Mouse (Mus musculus) neutrophil, adult 59 days (primary cell): Measurements from ENCODE around the gene Phxr2. TPM values are rescaled to one million over a fixed set of nuclear protein-coding genes. Genes with fewer than 3 reads are reported as not detected.

Source experiments
- total RNA-seq, 2 experiments: library from RNA; stranded (reverse); gene quantifications; 1 replicate in 1 of 2; 2 replicates in 1 of 2; pipeline ENCODE4 v1.2.4; 2023

Gene Phxr2
- total RNA-seq: not detected

GRCm38 (mm10) chr10:99126225-99126624 is at the start of gene Phxr2:
Phxr2 (minus strand) TSS chr10:99126325.

GRCm38 (mm10) chr10:99107964-99108363 is 18.2 kb downstream of the Phxr2 start, which contains the start of gene Galnt4:
Galnt4 (plus strand) TSS chr10:99108159.

GRCm38 (mm10) chr10:99106703-99107631 is 19.2 kb downstream of the Phxr2 start, which contains the start of gene Poc1b:
Poc1b (plus strand) TSS chr10:99107036.

Other genes with a start within 250 kb of the Phxr2 start
- 100 to 1,000 TPM; 117 to 148 TPM for gene Atp2b1, start 211.9 kb downstream of the Phxr2 start, total RNA-seq
- gene Poc1b, start 19.3 kb downstream of the Phxr2 start, total RNA-seq: 10 to 100 TPM; 13.4 to 14.3 TPM
- gene Galnt4, start 18.2 kb downstream of the Phxr2 start, total RNA-seq: 1 to 10 TPM; 7.5 to 9.8 TPM
- 100 to 1,000 TPM; 161 to 228 TPM for gene Dusp6, start 136.9 kb upstream of the Phxr2 start, total RNA-seq